Mouse (Mus musculus) ES-E14 (cell line): ENCODE results near the gene Ap5z1. TPM values are rescaled to one million over a fixed set of nuclear protein-coding genes. Genes with fewer than 3 reads are reported as not detected.

Experiments used
- DNase-seq: peaks from one replicate; pipeline ENCODE4 v3.0.0-alpha.2; 2013; ENCODE audit warnings: low read depth, low spot score
- H3K27ac ChIP-seq: 2 replicates; pipeline ENCODE4 v1.5.1; 2012; ENCODE audit warnings: low read depth, mild to moderate bottlenecking, low read length, moderate library complexity, mixed read lengths; ENCODE audit not compliant: poor library complexity, insufficient read depth, severe bottlenecking
- H3K36me3 ChIP-seq: 2 replicates; pipeline ENCODE4 v1.6.1; 2012; ENCODE audit warnings: mild to moderate bottlenecking, low read length, moderate library complexity, mixed read lengths; ENCODE audit not compliant: control insufficient read depth, poor library complexity, insufficient read depth, severe bottlenecking
- H3K4me1 ChIP-seq, 2 experiments: fragments of 150-350 bp in 1 of 2; sonication (generic) in 1 of 2; 2 replicates each; pipeline ENCODE4 v1.6.1; 2012; ENCODE audit warnings: low read length in 2 of 2, mild to moderate bottlenecking in 1 of 2, mixed read lengths in 1 of 2; ENCODE audit not compliant: control insufficient read depth in 2 of 2, insufficient read depth in 2 of 2, poor library complexity in 1 of 2
- H3K4me3 ChIP-seq, 2 experiments: fragments of 150-350 bp in 1 of 2; sonication (generic) in 1 of 2; 2 replicates each; pipeline ENCODE4 v1.5.1; 2012; ENCODE audit warnings: low read length in 2 of 2, low read depth in 1 of 2, mild to moderate bottlenecking in 1 of 2, mixed read lengths in 1 of 2; ENCODE audit not compliant: insufficient read depth in 1 of 2, poor library complexity in 1 of 2, severe bottlenecking in 1 of 2
- H3K9ac ChIP-seq: 2 replicates; pipeline ENCODE4 v1.6.1; 2012; ENCODE audit warnings: low read depth, mild to moderate bottlenecking, low read length, mixed read lengths; ENCODE audit not compliant: poor library complexity, insufficient read depth, severe bottlenecking
- H3K9me3 ChIP-seq: fragments of 150-350 bp; sonication (generic); 2 replicates; pipeline ENCODE4 v1.6.1; 2012; ENCODE audit warnings: low read depth, mild to moderate bottlenecking, low read length; ENCODE audit not compliant: control insufficient read depth, insufficient read depth
- CHD2 ChIP-seq: IDR thresholded peaks from 2 replicates; pipeline ENCODE4 v1.6.1; 2014; ENCODE audit warnings: mild to moderate bottlenecking, low read depth, low read length, inconsistent platforms
- HCFC1 ChIP-seq: IDR thresholded peaks from 2 replicates; pipeline ENCODE4 v1.6.1; 2012; ENCODE audit warnings: low read length, inconsistent platforms, borderline replicate concordance; ENCODE audit not compliant: insufficient read depth
- MAFK ChIP-seq: IDR thresholded peaks from 2 replicates; pipeline ENCODE4 v1.6.1; 2014; ENCODE audit warnings: mild to moderate bottlenecking, low read depth, low read length, inconsistent platforms; ENCODE audit not compliant: insufficient read depth
- ZC3H11A ChIP-seq: IDR thresholded peaks from 2 replicates; pipeline ENCODE4 v1.6.1; 2012; ENCODE audit warnings: low read depth, mild to moderate bottlenecking, inconsistent platforms, low read length, borderline replicate concordance
- ZNF384 ChIP-seq: IDR thresholded peaks from 2 replicates; pipeline ENCODE4 v1.6.1; 2012; ENCODE audit warnings: low read depth, low read length, inconsistent platforms
- in situ Hi-C, 2 experiments: fragments of 600-800 bp; cut with MboI; formaldehyde crosslinking; loops; one replicate each; pipeline ENCODE4 v1.15.1; 2025; ENCODE audit warnings: low sequenced_read_pairs in 2 of 2, inconsistent platforms in 1 of 2; ENCODE audit not compliant: unreplicated experiment in 2 of 2
- total RNA-seq: library from RNA; depleted of rRNA; stranded (reverse); fragments of 300-350 nt; gene quantifications from 2 replicates; pipeline ENCODE4 v1.2.3, GENCODE M21; 2012

Ap5z1 gene
- total RNA-seq, 1 experiment, result 17.4 TPM

GRCm38 (mm10) chr5:142478829-142479435 lies 15.2 kb downstream of the Ap5z1 start:
- no peak overlapping the region for H3K4me3 ChIP-seq
- no peaks in the 10 kb centered on the region for H3K9me3 ChIP-seq
- in situ Hi-C loops, result no loop called here
- peak; percentile 85; the same call in 1 of the 2 replicates for TF ChIP-seq ZC3H11A
- no peak for TF ChIP-seq MAFK
- TF ChIP-seq HCFC1, result no peak
- no peak for TF ChIP-seq CHD2
- no peak for TF ChIP-seq ZNF384
- peak overlapping the region; percentile 39; the same call in 1 of the 2 replicates for H3K9ac ChIP-seq
- H3K4me1 ChIP-seq, result peaks cover 0 to 31% of the 10 kb centered on the region in 2 experiments; a peak in 2 of 4 replicates
- DNase-seq, result peak; percentile 86
- H3K36me3 ChIP-seq, result peaks cover 7% of the 10 kb centered on the region; the same call in 1 of the 2 replicates
- H3K27ac ChIP-seq, result peak overlapping the region; percentile 89

- no peak overlapping the region for H3K4me3 ChIP-seq
- H3K27ac ChIP-seq, result no peak overlapping the region
- no peaks in the 10 kb centered on the region for H3K9me3 ChIP-seq
- DNase-seq, result peak; percentile 68
- no peak overlapping the region for H3K9ac ChIP-seq
- TF ChIP-seq ZC3H11A, result 0 out of 2 replicates have a peak, but pooled peaks have one; percentile 10
- TF ChIP-seq ZNF384, result no peak
- in situ Hi-C loops, result loop anchor here in 1 of 2 experiments (5.0 kb wide), 1 partner anchor 140 kb away; no protein-coding TSS in a partner anchor
- H3K4me1 ChIP-seq, result peaks cover 0 to 27% of the 10 kb centered on the region in 2 experiments; a peak in 2 of 4 replicates
- no peaks in the 10 kb centered on the region for H3K36me3 ChIP-seq
Measured at GRCm38 (mm10) chr5:142482512-142482911, 18.8 kb downstream of the Ap5z1 start.

- H3K27ac ChIP-seq, result peak overlapping the region; percentile 66; the same call in 1 of the 2 replicates
- H3K4me3 ChIP-seq, result no peak overlapping the region
- H3K9ac ChIP-seq, result no peak overlapping the region
- no peaks in the 10 kb centered on the region for H3K9me3 ChIP-seq
- DNase-seq, result no peak
- H3K36me3 ChIP-seq, result no peaks in the 10 kb centered on the region
- in situ Hi-C loops, result loop anchor here in 1 of 2 experiments (5.0 kb wide), 1 partner anchor 139 kb away; no protein-coding TSS in a partner anchor
- no peak for TF ChIP-seq ZNF384
- no peak for TF ChIP-seq MAFK
- TF ChIP-seq ZC3H11A, result no peak
- no peak for TF ChIP-seq HCFC1
- TF ChIP-seq CHD2, result no peak
- peaks cover 0 to 27% of the 10 kb centered on the region in 2 experiments; a peak in 2 of 4 replicates for H3K4me1 ChIP-seq
Measured at GRCm38 (mm10) chr5:142483581-142483980, 19.8 kb downstream of the Ap5z1 start.

- no peaks in the 10 kb centered on the region for H3K36me3 ChIP-seq
- no peak overlapping the region for H3K9ac ChIP-seq
- peak overlapping the region in 1 of 2 experiments; percentile 10; a peak in 1 of 4 replicates for H3K4me3 ChIP-seq
- DNase-seq, result no peak
- TF ChIP-seq CHD2, result no peak
- TF ChIP-seq MAFK, result no peak
- no peak for TF ChIP-seq ZNF384
- TF ChIP-seq HCFC1, result no peak
- no peak for TF ChIP-seq ZC3H11A
- H3K27ac ChIP-seq, result no peak overlapping the region
- peaks cover 0 to 28% of the 10 kb centered on the region in 2 experiments; a peak in 2 of 4 replicates for H3K4me1 ChIP-seq
- in situ Hi-C loops, result no loop called here
- H3K9me3 ChIP-seq, result no peaks in the 10 kb centered on the region
Measured at GRCm38 (mm10) chr5:142486654-142487053, 22.9 kb downstream of the Ap5z1 start.
